Mouse (Mus musculus): ENCODE data around the gene Kcnq1.

Gene Kcnq1

DNA sequence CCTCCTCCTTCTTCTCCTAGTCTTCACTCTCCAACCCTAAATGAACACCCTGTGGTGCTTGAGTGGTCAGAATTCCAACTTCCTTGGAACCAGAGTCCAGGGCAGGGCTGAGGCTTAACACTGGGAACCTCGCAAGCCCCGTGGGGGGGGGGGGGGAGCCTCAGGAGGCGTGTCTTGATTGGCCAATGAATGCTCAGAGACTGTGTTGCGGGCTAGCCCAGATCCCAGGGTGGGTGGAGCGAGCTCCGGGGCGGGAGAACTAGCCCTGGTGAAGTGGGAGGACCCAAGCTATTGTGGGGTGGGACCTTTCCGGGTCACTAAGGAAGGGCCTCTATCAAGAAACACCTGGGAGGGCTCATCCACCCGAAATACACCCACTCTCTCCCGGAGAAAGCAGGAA is 368.6 kb downstream of the Kcnq1 start:
- in situ Hi-C loops (cut with MboI; ENCODE audit: unreplicated experiment in 2 of 2): loop anchor here in 1 of 2 experiments (10.0 kb wide), 1 partner anchor 570 kb away; no protein-coding TSS in a partner anchor

DNA sequence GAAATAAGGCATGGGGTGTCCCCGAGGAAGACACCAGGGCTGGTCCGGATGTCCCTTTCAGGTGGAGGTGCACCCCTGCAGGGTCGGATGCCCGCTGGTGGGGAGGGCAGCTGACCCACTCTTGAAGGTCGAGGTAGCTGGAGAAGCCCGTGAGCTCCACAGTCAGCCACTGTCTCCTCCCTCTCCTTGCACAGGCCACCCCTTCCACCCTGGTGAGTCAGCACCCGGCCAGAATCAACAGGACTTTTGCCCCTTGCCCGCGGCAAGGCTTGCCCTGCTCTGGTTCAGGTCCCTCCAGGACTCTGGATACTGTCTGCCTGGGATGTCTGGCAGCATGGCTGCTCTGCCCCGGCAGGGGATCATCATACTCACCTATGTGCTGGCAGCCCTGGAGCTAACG is 369.7 kb downstream of the Kcnq1 start:
- in situ Hi-C loops (cut with MboI; ENCODE audit: unreplicated experiment in 2 of 2): loop anchor here in 1 of 2 experiments (10.0 kb wide), 1 partner anchor 571 kb away; no protein-coding TSS in a partner anchor

Data from v-Abl transformed pro-B cells (cell line).